Mouse (Mus musculus) cortical plate, adult 2 months (tissue): ENCODE data around the gene Scrt2. TPM values are rescaled to one million over a fixed set of nuclear protein-coding genes. Genes with fewer than 3 reads are reported as not detected.
A peak's percentile ranks its signal among the peaks of the same experiment; 100 is the strongest.

Source experiments
- H3K27ac ChIP-seq: fragments of 200-500 bp; 2 replicates; pipeline ENCODE4 v1.5.1; 2012; ENCODE audit warnings: low read length, control low read depth, inconsistent platforms; ENCODE audit not compliant: insufficient read depth
- H3K4me1 ChIP-seq: fragments of 200-500 bp; 2 replicates; pipeline ENCODE4 v1.6.1; 2011; ENCODE audit warnings: low read length; ENCODE audit not compliant: control insufficient read depth, insufficient read depth
- H3K4me3 ChIP-seq: fragments of 200-500 bp; 2 replicates; pipeline ENCODE4 v1.5.1; 2011; ENCODE audit warnings: mild to moderate bottlenecking, low read length, control low read depth; ENCODE audit not compliant: insufficient read depth
- CTCF ChIP-seq: fragments of 200-500 bp; IDR thresholded peaks from 2 replicates; pipeline ENCODE4 v1.5.1; 2011; ENCODE audit warnings: mild to moderate bottlenecking, control low read depth, low read length; ENCODE audit not compliant: insufficient read depth; ENCODE audit errors: extremely low read depth
- POLR2A ChIP-seq: fragments of 200-500 bp; IDR thresholded peaks from 2 replicates; pipeline ENCODE4 v1.6.1; 2011; ENCODE audit warnings: mild to moderate bottlenecking, low read length, control low read depth; ENCODE audit not compliant: insufficient read depth; ENCODE audit errors: extremely low read depth
- polyA plus RNA-seq: library from polyadenylated mRNA; depleted of rRNA; stranded (reverse); fragments of >200 nt; gene quantifications from 2 replicates; pipeline ENCODE4 v1.2.3, GENCODE M21; 2012

Gene Scrt2
- polyA plus RNA-seq, 1 experiment, result 12.1 TPM

DNA sequence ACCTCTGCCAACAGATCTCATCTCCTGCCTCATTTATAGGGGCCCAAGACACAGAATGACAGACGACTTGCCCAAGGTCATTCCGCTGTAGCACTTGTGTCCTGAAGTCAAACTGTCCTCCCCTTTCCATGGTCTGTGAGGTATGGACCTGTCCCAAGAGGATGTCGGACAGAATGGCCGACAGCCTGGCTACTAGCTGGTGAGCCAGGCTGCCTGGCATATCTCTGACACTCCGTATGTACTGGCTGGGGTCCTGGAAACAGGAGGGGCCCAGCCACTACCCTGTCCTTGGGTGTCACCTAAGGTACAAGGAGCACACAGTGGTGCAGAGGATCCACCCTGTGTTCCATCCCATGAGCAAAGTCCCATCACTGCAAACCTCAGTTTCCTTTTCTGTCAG lies 9.2 kb downstream of the Scrt2 start:
- Histone ChIP-seq H3K4me3 (no peak overlapping the region), H3K27ac (no peak overlapping the region), H3K4me1 (peaks cover 7% of the 10 kb centered on the region; the same call in 1 of the 2 replicates)
- no peak for TF ChIP-seq CTCF
- TF ChIP-seq POLR2A, result no peak

DNA sequence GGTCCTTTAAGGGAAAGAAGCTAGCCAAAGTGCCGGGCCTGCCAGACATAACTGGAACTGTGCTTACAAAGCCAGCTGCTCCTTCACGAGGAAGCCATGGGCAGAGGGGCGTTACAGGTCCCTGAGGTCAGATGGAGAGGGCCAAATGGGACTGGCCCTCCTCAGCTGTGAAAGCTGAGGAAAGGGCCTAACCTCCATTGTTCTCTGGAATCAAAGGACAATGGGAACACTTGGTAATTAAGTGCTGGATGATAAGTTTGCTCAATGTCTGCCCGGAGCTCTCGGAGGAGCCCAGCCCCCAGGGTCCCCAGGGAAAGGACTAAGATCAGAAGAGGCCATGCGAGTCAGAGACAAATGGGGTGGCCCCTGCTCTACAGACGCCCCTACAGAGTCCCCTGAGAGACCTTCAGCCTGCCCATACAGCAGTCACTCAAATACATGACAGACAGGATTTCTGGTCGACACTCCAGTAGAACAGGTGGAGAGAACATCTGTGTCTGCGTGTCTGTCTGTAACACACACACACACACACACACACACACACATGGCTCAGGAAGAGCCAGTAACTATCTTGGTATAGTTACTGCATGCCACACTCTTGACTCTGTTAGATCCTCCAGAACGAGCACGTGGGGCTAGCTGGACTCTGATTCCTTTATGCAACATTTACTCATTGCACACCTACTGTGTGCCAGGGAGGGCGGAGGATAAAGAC lies 10.2 kb downstream of the Scrt2 start:
- Histone ChIP-seq H3K4me1 (peaks cover 7% of the 10 kb centered on the region; the same call in 1 of the 2 replicates), H3K27ac (no peak overlapping the region), H3K4me3 (no peak overlapping the region)
- TF ChIP-seq CTCF (no peak), POLR2A (no peak)

DNA sequence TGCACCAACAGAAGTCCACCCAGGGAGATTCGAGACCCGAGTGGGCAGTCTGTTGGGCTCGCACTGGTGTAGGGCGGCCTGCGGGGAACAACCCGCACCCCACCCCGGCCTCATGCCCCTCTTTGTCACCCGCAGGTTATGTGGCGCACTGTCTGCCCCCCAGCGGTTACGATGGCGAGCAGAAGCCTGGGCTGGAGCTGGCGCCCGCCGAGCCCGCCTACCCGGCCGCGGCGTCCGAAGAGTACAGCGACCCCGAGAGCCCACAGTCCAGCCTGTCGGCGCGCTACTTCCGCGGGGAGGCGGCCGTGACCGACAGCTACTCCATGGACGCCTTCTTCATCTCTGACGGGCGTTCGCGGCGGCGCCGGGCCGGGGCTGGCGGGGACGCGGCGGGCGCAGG lies 11.6 kb downstream of the Scrt2 start:
- Histone ChIP-seq H3K4me3 (peak overlapping the region; percentile 21), H3K27ac (no peak overlapping the region), H3K4me1 (0 out of 2 replicates have a peak, but pooled peaks cover 1% of the 10 kb centered on the region)
- TF ChIP-seq CTCF, result no peak
- TF ChIP-seq POLR2A, result no peak

DNA sequence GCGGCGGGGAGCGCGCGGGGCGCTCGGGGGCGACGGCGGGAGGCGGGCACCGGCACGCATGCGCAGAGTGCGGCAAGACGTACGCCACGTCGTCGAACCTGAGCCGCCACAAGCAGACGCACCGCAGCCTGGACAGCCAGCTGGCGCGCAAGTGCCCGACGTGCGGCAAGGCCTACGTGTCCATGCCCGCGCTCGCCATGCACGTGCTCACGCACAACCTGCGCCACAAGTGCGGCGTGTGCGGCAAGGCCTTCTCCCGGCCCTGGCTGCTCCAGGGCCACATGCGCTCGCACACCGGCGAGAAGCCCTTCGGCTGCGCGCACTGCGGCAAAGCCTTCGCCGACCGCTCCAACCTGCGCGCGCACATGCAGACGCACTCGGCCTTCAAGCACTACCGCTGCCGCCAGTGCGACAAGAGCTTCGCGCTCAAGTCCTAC lies 12.0 kb downstream of the Scrt2 start:
- peak overlapping the region; percentile 21; the same call in 1 of the 2 replicates for H3K4me3 ChIP-seq
- TF ChIP-seq POLR2A (peak; percentile 38; the same call in 1 of the 2 replicates), CTCF (no peak)
- H3K27ac ChIP-seq, result no peak overlapping the region
- no peaks in the 10 kb centered on the region for H3K4me1 ChIP-seq

DNA sequence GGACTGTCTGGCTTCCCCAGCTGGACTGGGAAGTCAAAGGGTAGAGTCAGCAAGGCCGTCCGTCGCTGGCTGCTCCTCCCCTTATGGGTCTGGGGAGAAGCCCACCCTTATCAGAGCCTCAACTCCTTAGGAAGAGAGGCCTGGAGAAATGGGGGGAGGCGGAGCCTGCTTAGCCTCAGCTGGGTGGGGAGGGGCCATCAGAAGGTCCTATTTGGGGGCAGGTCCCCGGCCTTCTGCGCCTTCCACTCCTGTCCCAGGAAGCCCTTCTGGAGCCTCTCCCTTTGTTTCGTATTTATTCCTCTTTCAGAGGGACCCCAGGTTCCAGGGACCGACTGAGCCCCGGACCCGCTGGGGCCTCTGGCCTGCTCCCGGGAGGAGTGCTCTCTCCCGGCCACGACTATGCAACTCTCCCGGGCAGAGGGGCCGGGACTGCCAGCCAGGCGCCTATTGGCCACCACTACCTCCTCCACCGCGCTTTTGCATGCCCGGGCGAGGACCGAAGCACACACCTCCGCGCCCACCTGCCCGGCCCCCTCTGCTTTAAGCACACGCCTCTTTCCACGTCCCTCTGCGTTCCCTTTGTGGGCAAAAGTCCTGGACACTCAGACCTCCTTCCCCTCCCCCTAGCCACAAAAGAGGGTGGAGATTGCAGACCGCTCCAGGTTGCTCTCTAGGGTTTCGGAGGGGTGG lies 13.7 kb downstream of the Scrt2 start:
- no peak overlapping the region for H3K27ac ChIP-seq
- no peaks in the 10 kb centered on the region for H3K4me1 ChIP-seq
- no peak overlapping the region for H3K4me3 ChIP-seq
- no peak for TF ChIP-seq POLR2A

DNA sequence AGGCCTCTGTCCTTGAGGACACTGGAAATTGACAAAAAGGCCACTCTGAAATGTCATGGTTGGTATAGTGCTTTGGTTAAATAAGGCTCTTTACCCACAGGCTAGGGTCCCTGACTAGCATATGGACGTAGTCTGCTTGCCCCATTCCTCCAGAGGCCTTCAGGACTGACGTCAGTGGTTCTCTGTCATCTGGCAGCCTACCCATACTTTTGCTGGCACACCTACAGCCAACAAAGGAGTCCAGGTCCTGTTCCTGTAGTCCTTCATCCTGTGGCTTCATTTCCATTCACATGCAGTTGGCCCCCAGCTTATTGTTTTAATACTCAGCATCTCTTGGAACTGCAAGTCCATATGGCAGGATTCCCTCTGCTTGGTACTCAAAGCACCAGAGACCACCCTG lies 15.6 kb downstream of the Scrt2 start:
- Histone ChIP-seq H3K4me3 (no peak overlapping the region), H3K27ac (no peak overlapping the region), H3K4me1 (peaks cover 2% of the 10 kb centered on the region; the same call in 1 of the 2 replicates)
- TF ChIP-seq POLR2A (no peak), CTCF (no peak)

DNA sequence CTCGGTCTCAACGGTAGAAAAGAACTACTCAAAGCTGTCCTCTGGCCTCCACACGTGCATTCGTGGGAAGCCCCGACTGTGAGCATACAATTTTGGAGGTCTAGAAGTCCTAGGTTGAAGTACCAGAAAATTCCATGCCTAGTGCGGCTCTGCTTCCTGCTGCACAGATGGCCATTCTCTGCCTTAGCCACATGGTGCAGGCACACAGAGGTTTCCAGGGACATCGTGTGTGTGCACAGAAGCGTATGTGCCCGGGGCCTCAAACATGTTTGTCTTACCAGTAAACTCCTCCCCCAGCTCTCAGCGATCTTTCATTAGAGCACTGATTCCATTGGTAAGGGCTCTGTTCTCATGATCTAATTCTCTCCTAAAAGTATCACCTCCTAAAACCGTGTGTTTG lies 16.6 kb downstream of the Scrt2 start:
- Histone ChIP-seq H3K27ac (no peak overlapping the region), H3K4me3 (no peak overlapping the region), H3K4me1 (peaks cover 9% of the 10 kb centered on the region; the same call in 1 of the 2 replicates)
- TF ChIP-seq CTCF, result no peak
- no peak for TF ChIP-seq POLR2A

DNA sequence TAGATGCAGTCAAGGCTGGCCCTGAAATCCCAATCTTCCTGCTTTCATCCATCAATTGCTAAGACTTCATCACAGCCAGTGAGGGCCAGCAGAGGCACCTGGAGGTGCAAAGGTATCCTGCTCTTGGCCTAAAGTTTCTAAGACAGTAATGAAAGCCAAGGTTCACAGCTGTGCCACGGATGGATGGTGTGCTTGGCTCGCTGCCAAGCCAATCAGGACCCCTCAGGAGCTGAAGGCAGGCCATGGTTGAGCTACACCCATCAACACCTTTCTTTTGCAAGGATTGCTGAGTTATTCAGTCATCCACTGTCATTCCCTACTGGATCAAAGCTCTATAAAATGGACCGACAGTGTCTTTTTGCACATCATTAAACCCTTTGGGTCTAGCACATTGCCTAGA lies 18.2 kb downstream of the Scrt2 start:
- Histone ChIP-seq H3K27ac (no peak overlapping the region), H3K4me1 (peaks cover 9% of the 10 kb centered on the region; the same call in 1 of the 2 replicates), H3K4me3 (no peak overlapping the region)
- no peak for TF ChIP-seq CTCF
- no peak for TF ChIP-seq POLR2A

DNA sequence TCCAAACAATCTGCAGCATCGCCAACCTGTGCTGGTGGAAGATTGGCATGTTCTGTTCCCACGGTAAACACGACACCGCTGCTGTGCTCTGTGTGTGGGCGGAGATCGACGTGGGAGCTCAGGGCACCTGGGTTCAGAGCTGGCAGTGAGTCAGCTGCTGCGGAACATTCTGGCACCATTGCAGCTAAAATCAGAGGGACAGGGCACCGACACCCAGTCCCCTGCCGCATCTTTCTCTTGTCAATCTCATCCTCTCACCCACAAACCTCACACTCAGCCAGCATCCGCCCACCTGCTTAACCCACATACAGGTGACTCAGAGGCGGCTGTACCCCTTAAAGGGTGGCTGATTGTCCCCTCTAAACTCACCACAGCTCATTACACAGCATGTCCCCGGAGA lies 20.4 kb downstream of the Scrt2 start:
- H3K4me1 ChIP-seq, result peaks cover 13% of the 10 kb centered on the region
- TF ChIP-seq CTCF, result no peak
- no peak for TF ChIP-seq POLR2A
- H3K4me3 ChIP-seq, result no peak overlapping the region
- H3K27ac ChIP-seq, result no peak overlapping the region

DNA sequence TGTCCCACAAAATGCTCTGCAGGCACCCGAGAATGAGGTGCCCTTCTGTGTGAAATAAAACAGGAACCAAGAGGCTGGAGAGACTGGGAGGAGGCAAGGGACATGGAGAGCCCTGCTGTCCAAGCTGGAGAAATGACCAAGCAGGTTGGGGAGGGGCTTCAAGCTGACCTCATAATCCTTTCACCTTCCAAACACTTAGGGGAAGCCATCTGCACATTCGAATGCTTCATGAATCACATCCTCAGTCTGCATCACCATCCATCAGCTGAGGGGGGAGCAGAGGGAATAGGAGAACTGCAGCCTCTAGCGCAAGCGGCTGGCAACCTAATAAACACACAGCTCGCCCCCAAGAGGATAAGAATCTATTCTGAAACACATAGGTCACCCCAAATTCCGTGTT lies 21.0 kb downstream of the Scrt2 start:
- TF ChIP-seq POLR2A (no peak), CTCF (no peak)
- Histone ChIP-seq H3K4me1 (peaks cover 13% of the 10 kb centered on the region), H3K27ac (peak overlapping the region; percentile 66; the same call in 1 of the 2 replicates)

More for the DNA sequence above, 21.0 kb downstream of the Scrt2 start:
- no peak overlapping the region for H3K4me3 ChIP-seq
